Mouse (Mus musculus): ENCODE measurements around the gene Otx2. TPM values are rescaled to one million over a fixed set of nuclear protein-coding genes. Genes with fewer than 3 reads are reported as not detected.

The Otx2 gene
- total and polyA plus RNA-seq, 3 experiments, result not detected

- TF ChIP-seq MAFK (IDR thresholded peaks at IDR 0.05; ENCODE audit: borderline replicate concordance, low read depth, low read length), result no peak
- TF ChIP-seq ETS1 (IDR thresholded peaks at IDR 0.05; ENCODE audit: low read depth, low read length), result no peak
- TF ChIP-seq TAL1 (IDR thresholded peaks at IDR 0.05; ENCODE audit: low read length), result no peak
- TF ChIP-seq ZC3H11A (IDR thresholded peaks at IDR 0.05; ENCODE audit: low read depth, low read length), result no peak
- TF ChIP-seq NELFE (IDR thresholded peaks at IDR 0.05; ENCODE audit: low read depth, low read length), result no peak
- no peak for TF ChIP-seq ZKSCAN1 (IDR thresholded peaks at IDR 0.05; ENCODE audit: low read depth, low read length)
- TF ChIP-seq MYC (IDR thresholded peaks at IDR 0.05; ENCODE audit: low read depth, low read length), result no peak
- no peak for TF ChIP-seq GABPA (IDR thresholded peaks at IDR 0.05; ENCODE audit: low read depth, low read length)
- no peak for TF ChIP-seq RAD21 (IDR thresholded peaks at IDR 0.05; ENCODE audit: low read depth, low read length)
- TF ChIP-seq NRF1 (IDR thresholded peaks at IDR 0.05; ENCODE audit: insufficient read depth, low read depth, low read length, poor library complexity, severe bottlenecking), result no peak
- no peak for TF ChIP-seq RCOR1 (IDR thresholded peaks at IDR 0.05; ENCODE audit: low read depth, low read length)
- TF ChIP-seq MEF2A (IDR thresholded peaks at IDR 0.05; ENCODE audit: extremely low read depth, insufficient replicate concordance, low read depth, low read length, poor library complexity, severe bottlenecking), result no peak
- no peak for TF ChIP-seq TCF12 (IDR thresholded peaks at IDR 0.05; ENCODE audit: low read depth, low read length)
- TF ChIP-seq CHD2 (IDR thresholded peaks at IDR 0.05; ENCODE audit: low read length), result no peak
- no peak for TF ChIP-seq SMC3 (IDR thresholded peaks at IDR 0.05; ENCODE audit: low read depth, low read length)
- TF ChIP-seq ZNF384 (IDR thresholded peaks at IDR 0.05; ENCODE audit: low read depth, low read length), result no peak
- no peaks in the 10 kb centered on the region for H3K79me2 ChIP-seq (ENCODE audit: control insufficient read depth, insufficient read depth, low read length, poor library complexity)
- no peak for DNase-seq (ENCODE audit: low read depth, low spot score)
- H3K36me3 ChIP-seq (ENCODE audit: control insufficient read depth in 1 of 2, insufficient read depth in 2 of 2, low read length in 2 of 2), result no peaks in the 10 kb centered on the region
- H3K9me3 ChIP-seq (replicated peaks; ENCODE audit: insufficient read depth, low read length), result no peaks in the 10 kb centered on the region
- H3K4me3 ChIP-seq (ENCODE audit: control insufficient read depth in 1 of 2, insufficient read depth in 1 of 2, low read depth in 2 of 2, low read length in 2 of 2), result no peak overlapping the region
- no peak overlapping the region for H3K9ac ChIP-seq (ENCODE audit: control insufficient read depth, low read depth, low read length, poor library complexity, severe bottlenecking)
- H3K27me3 ChIP-seq (ENCODE audit: control insufficient read depth in 1 of 2, insufficient read depth in 2 of 2, low read length in 2 of 2), result no peaks in the 10 kb centered on the region
- H3K4me1 ChIP-seq (ENCODE audit: control insufficient read depth in 1 of 2, insufficient read depth in 2 of 2, low read length in 2 of 2), result no peaks in the 10 kb centered on the region
- H3K27ac ChIP-seq (ENCODE audit: control insufficient read depth, low read depth, low read length), result no peak overlapping the region
Measured at GRCm38 (mm10) chr14:48665816-48666661, 7.6 kb downstream of the Otx2 start.

GRCm38 (mm10) chr14:48664841-48665815 is 8.5 kb downstream of the Otx2 start:
- no peaks in the 10 kb centered on the region for H3K79me2 ChIP-seq (ENCODE audit: control insufficient read depth, insufficient read depth, low read length, poor library complexity)
- DNase-seq (ENCODE audit: low read depth, low spot score), result no peak
- H3K4me1 ChIP-seq (ENCODE audit: control insufficient read depth in 1 of 2, insufficient read depth in 2 of 2, low read length in 2 of 2), result no peaks in the 10 kb centered on the region
- no peaks in the 10 kb centered on the region for H3K9me3 ChIP-seq (replicated peaks; ENCODE audit: insufficient read depth, low read length)
- H3K27me3 ChIP-seq (ENCODE audit: control insufficient read depth in 1 of 2, insufficient read depth in 2 of 2, low read length in 2 of 2), result no peaks in the 10 kb centered on the region
- H3K9ac ChIP-seq (ENCODE audit: control insufficient read depth, low read depth, low read length, poor library complexity, severe bottlenecking), result no peak overlapping the region
- no peaks in the 10 kb centered on the region for H3K36me3 ChIP-seq (ENCODE audit: control insufficient read depth in 1 of 2, insufficient read depth in 2 of 2, low read length in 2 of 2)
- H3K27ac ChIP-seq (ENCODE audit: control insufficient read depth, low read depth, low read length), result no peak overlapping the region
- H3K4me3 ChIP-seq (ENCODE audit: control insufficient read depth in 1 of 2, insufficient read depth in 1 of 2, low read depth in 2 of 2, low read length in 2 of 2), result no peak overlapping the region
- TF ChIP-seq POLR2AphosphoS5 (IDR thresholded peaks at IDR 0.05; ENCODE audit: borderline replicate concordance, low read depth, low read length) (no peak), RAD21 (IDR thresholded peaks at IDR 0.05; ENCODE audit: low read depth, low read length) (no peak), ZKSCAN1 (IDR thresholded peaks at IDR 0.05; ENCODE audit: low read depth, low read length) (no peak), CTCF (IDR thresholded peaks at IDR 0.05 in 2 of 3, conservative IDR thresholded peaks at IDR 0.05 in 1 of 3; ENCODE audit: control insufficient read depth in 1 of 3, insufficient read depth in 1 of 3, low read depth in 2 of 3, low read length in 3 of 3, poor library complexity in 1 of 3, severe bottlenecking in 1 of 3) (no peak), JUND (IDR thresholded peaks at IDR 0.05; ENCODE audit: low read depth, low read length) (no peak), MYC (IDR thresholded peaks at IDR 0.05; ENCODE audit: low read depth, low read length) (no peak), BHLHE40 (IDR thresholded peaks at IDR 0.05; ENCODE audit: borderline replicate concordance, low read depth, low read length) (no peak), ZMIZ1 (IDR thresholded peaks at IDR 0.05; ENCODE audit: low read depth, low read length) (no peak), POLR2A (IDR thresholded peaks at IDR 0.05; ENCODE audit: control insufficient read depth in 1 of 2, insufficient read depth in 1 of 2, low read depth in 1 of 2, low read length in 2 of 2, poor library complexity in 1 of 2) (no peak), TAL1 (IDR thresholded peaks at IDR 0.05; ENCODE audit: low read length) (no peak), ELF1 (IDR thresholded peaks at IDR 0.05; ENCODE audit: low read depth, low read length) (no peak), TCF12 (IDR thresholded peaks at IDR 0.05; ENCODE audit: low read depth, low read length) (no peak), MYB (IDR thresholded peaks at IDR 0.05; ENCODE audit: low read depth, low read length) (no peak), USF2 (IDR thresholded peaks at IDR 0.05; ENCODE audit: borderline replicate concordance in 1 of 2, insufficient read depth in 1 of 2, low read depth in 1 of 2, low read length in 2 of 2) (no peak), EP300 (IDR thresholded peaks at IDR 0.05; ENCODE audit: low read depth in 1 of 2, low read length in 2 of 2) (no peak), NRF1 (IDR thresholded peaks at IDR 0.05; ENCODE audit: insufficient read depth, low read depth, low read length, poor library complexity, severe bottlenecking) (no peak)
